Mouse (Mus musculus) urinary bladder, adult 18-20 months (tissue): ENCODE measurements at regions not wholly inside any gene's neighbourhood (a gene's known extent, or its start where the extent isn't known, plus 50 kb on each side); places are given as distances from the start of the nearest gene placed in this dataset.

Experiments used
- DNase-seq, 2 experiments: peaks; one replicate each; pipeline ENCODE4 v3.0.0; 2022; ENCODE audit warnings: low spot score in 2 of 2, mixed read lengths in 2 of 2

- no peak for DNase-seq
Measured at GRCm38 (mm10) chr15:96182313-96182712, 105.0 kb upstream of the Arid2 start.

DNA sequence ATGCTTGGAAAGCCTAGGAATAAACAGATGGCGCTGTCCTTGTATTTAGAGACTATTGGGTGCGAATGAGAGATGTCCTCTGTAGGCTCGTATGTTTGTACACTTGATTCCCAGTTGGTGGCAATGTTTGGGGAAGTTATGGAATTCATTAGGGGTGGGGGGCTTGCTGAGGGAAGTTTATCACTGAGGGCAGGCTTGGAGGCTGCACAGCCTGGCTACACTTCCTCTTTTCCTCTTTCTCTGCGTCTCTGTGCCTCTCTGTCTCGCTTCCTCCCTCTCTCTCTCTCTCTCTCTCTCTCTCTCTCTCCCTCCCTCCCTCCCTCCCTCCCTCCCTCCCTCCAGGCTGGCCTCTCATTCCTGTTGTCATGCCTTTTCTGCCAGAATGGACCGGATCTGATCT lies 104.2 kb upstream of the Arid2 start:
- DNase-seq, result no peak

- no peak for DNase-seq
Measured at GRCm38 (mm10) chr15:96184666-96185065, 102.7 kb upstream of the Arid2 start.

DNA sequence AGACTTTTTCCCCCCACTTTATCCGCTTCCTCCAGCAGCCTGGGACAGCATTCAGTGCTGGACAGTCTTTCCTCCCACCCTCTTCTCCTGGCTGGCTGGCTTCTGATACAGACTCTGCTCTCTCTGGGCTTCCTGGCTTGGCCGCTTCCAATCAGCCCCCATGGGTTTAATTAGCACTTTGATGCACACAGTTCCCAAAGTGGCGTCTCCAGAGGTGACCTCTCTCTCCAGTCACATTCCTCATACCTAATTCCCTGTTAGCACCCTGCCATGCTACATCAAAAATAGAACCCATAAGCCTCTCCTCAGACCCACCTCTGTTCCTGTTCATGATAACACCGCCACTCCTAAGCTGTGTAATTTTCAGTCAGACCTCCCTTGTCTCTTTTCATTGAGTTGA lies 101.9 kb upstream of the Arid2 start:
- DNase-seq, result no peak

GRCm38 (mm10) chr15:96185901-96186300 lies 101.4 kb upstream of the Arid2 start:
- no peak for DNase-seq

DNA sequence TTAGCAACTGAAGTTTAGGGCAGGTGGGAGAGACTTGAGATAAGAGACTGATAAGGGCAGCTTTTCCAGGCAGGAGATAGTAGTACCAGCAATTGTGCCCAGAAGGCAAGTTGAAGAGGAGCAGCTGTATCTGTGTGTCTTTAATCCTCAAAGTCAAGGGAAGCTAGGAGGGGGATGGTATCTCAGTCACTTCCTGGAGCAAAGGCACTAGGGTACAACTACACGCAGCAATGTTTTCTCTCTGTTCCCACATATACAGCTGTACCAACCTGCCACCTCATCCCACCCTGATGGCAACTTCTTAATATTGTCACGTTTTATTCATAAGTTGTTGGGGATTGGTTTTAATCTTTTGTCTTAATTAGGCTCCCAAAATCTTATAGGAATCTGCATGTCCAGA lies 97.8 kb upstream of the Arid2 start:
- DNase-seq, result no peak

DNA sequence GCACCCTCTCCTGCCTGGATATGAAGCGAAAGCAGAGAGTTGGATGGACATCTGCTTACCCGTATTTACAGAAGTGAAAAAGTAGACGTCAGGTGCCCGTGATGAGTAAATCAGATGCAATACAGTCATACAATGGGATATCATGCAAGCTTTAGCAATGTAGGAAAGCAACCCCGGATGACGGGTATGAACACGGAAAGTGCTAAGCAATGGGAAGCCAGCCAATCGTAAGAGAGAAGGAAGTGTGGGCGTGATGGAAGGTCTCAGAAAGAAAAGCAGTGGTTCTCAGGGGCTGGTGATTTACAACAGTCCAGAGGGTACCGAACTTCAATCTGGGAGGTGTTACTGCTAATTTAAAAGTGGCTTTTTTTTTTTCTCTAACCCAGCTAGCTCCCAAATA lies 89.9 kb upstream of the Arid2 start:
- no peak for DNase-seq

- no peak for DNase-seq
Measured at GRCm38 (mm10) chr15:96197932-96198331, 89.4 kb upstream of the Arid2 start.

- no peak for DNase-seq
Measured at GRCm38 (mm10) chr15:96201273-96201672, 86.0 kb upstream of the Arid2 start.

DNA sequence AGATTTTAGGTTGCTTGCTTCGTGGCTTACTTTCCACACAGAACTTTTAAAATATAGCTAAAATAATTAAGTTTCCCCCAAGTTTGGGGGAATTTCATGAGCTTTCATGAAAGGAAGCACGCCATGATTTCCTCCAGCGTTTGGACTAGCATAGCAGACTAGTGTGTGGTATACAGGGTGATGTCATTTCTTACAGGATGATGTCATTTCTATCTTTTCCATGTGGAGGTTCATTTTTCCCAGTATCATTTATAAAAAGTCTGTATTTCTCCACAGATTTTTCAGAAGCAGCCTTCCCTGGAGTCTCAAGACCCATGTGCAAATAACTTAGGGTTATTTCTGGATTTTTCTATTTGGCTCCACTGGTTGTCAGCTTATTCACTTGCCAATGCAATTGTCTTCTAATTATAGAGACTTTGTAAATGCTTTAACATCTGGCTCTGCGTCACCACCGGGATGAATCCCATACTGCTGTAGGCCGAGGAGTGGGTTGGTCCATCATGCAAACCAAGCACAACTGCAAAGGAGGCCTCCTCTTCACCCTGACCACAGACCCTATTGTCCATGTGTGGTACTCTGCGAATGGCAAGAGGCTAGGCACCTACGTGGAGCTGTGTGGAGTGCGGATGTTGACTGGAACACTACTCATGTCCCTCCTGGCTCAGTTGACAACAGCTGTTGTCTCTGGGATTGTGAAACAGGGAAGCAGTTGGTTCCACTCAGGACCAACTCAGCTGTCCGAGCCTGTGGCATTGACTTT lies 85.4 kb upstream of the Arid2 start:
- no peak for DNase-seq

GRCm38 (mm10) chr15:96204187-96204586 lies 83.1 kb upstream of the Arid2 start:
- no peak for DNase-seq

DNA sequence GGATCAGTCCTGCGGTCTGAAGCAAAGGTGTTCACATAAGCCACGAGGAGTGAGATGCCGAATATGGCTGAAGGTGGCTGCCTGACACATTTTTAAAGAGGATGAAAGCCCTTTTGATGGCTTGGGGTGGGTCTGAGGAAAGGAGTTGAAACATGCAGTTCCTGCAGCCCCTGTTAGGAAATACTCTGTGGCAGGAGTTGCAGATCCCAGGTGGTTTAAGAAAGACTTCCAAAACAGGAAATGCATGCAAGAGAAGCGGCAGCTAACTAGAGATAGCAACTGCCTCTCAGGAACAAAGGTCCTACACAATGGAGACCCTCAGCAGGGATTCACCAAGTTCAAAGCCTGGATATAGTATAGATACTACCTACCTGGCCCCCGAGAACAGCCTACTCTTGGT lies 82.7 kb upstream of the Arid2 start:
- no peak for DNase-seq

DNA sequence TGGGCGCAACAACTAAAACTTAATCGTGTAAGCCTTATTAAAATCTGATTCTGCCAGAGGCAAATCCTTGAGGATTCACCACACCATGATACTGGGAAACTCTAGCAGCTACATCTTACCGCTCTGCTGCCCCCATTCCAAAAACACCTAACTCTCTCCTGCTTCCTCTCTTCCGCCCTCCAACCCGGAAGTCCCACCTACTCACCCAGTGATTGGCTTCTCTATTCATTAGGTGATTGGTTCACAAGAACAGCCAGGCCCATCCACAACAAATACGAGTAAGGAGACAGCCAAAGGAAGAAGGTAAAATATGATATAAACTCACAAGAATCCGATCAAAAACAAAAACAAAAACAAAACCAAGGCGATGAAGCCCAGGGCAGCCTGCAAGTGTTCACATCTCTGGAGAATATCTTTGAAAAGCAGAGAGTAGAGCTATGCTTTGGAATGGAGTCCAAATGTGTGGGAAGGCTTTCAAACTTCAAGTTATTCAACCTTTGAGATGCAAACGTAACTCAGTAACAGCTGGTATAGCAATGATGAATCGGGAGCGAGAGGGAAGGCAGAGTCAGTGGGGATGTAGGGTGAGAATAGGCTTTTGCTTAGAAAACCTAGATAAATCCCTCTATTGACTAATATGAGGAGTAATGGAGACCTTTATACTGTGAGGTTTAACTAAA lies 76.5 kb upstream of the Arid2 start:
- no peak for DNase-seq

DNA sequence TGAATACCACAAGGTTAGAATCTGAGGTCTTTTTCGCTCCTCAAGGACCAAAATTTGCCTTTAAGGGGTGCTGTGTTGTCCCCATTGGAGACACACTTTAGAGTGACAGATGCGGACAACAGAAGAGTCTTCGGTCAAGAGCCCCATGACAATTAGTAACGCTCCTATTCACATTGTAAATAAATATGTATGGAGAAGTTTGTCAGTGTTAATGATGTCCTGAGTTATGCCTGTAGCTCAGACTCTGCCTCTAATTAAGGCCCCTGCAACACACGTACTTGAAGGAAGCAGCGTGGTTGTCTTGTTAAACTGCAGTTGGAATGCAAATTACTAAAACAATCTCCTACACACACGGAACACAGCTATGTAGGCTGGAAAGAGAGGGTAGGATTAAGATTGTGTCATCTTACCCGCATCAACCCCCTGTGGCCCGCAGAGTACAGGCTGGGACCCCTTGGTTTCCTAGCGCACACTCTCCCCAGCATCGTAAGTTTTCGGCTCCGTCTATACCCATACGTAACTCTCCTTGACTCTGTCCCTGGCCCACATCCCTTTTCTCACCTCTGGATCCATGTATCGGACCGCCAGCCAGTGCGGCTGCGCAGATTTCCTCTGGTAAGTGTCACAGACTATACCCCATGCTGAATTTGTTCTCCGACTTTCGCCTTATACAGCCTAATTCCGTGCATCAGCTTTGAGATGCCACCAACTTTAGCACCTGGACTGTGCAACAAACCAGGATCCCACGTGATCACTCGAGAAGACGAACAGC lies 73.6 kb upstream of the Arid2 start:
- no peak for DNase-seq

DNA sequence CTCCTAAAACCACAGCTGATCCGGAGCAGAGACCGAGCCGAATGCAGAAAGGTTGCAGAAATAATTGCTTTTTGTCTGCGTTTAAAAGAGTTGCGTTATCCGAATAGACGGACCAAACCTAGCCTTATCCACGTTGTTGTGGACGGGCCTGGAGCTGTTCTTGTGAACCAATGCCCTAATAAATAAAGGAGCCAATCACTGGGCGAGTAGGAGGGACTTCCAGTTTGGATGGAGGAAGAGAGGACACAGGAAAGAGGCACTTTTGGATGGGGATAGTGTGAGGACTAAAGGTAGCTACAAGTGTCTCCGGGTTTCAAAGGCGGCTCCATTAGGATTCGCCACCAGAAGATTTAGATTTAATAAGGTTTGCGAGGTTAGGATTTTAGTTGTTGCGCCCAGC lies 69.4 kb upstream of the Arid2 start:
- no peak for DNase-seq

DNA sequence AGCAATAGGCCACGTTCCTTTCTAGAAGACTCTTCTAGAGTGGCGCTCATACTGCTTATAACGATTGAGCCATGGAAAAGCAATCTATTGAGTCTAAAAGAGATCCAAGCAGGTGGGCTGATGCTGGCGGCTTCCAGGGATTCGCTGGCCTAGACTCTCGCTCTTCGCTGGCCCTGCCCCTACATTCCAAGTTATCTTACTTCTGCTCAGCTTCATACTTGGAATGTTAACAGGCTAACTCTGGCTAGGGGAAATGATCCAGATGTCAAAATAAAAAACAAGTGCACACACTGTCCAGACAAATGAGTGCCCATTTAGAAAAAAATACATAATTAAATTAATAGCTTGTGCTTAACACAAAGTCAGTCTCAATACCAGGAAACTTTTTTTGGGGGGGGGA lies 67.6 kb upstream of the Arid2 start:
- DNase-seq, result no peak

- no peak for DNase-seq
Measured at GRCm38 (mm10) chr15:96231969-96232368, 55.3 kb upstream of the Arid2 start.

GRCm38 (mm10) chr15:96233113-96233512 lies 54.2 kb upstream of the Arid2 start:
- DNase-seq, result no peak

DNA sequence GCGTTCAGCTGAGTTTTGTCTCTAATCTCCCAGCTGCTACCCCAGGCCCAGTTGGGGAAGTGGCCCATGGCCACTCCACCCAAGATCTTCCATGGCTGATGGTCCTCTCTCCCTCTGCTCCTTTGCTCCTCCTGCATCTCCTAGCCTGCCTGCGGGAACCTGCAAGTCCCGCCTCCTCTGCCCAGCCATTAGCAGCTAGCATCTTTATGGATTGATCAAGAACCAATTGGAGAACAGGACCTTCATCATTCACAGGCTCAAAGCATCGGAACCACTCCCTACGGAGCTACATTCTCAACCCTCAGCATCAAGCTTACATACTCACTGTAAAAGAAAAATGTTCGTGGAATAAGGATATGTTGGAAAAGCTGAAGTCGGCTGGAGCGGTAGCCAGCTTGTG lies 52.5 kb upstream of the Arid2 start:
- DNase-seq, result no peak
